Mouse (Mus musculus): ENCODE results near the gene Lrrc28. TPM values are rescaled to one million over a fixed set of nuclear protein-coding genes. Genes with fewer than 3 reads are reported as not detected.

Gene Lrrc28
- polyA plus RNA-seq, 1 experiment from 2014 or later: 13.2 TPM

DNA sequence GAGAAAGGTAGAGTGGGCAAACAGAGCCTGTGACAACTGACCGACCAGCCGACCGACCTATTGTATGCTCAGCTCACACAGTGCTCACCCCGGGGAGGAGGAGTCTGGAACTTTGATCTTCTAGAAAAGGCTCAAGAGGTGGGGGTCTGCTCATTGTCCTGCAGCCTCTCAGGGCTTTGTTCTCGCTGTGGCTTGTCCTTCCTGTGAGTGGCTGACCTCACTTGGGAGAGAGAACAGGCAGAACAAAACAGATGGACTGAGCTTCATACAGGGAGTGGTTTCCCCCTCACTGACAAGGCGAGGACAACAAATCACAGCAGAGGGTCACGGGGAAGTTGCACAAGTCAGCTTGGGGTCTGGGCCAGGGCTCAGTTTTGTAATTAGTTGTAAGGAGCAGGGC, 181.5 kb downstream of the Lrrc28 start:
- Histone ChIP-seq H3K9me3 (ENCODE audit: control insufficient read depth, low read depth, low read length) (no peaks in the 10 kb centered on the region), H3K27ac (ENCODE audit: low read length) (no peak overlapping the region), H3K4me1 (ENCODE audit: control insufficient read depth, insufficient read depth, low read length) (peaks cover 8% of the 10 kb centered on the region; the same call in 1 of the 2 replicates), H3K27me3 (ENCODE audit: control insufficient read depth, insufficient read depth, low read length) (no peaks in the 10 kb centered on the region), H3K4me3 (ENCODE audit: low read depth, low read length) (no peak overlapping the region), H3K9ac (replicated peaks; ENCODE audit: low read depth, low read length) (no peak overlapping the region), H3K4me2 (replicated peaks; ENCODE audit: low read depth, low read length) (no peak overlapping the region), H3K36me3 (ENCODE audit: control insufficient read depth, insufficient read depth, low read length) (no peaks in the 10 kb centered on the region)
- ATAC-seq (ENCODE audit: insufficient number of reproducible peaks, insufficient read depth, low FRiP score, low read depth): no peak
- WGBS: 30% methylated on average over 7 of the region's 7 CpGs

Other genes starting within 250 kb of the Lrrc28 start
- gene Ttc23, start 2.1 kb upstream of the Lrrc28 start, polyA plus RNA-seq (2014; fragmentation: Nextera tagmentation; extraction: Ambion mirVana): 37.4 and 38.6 TPM in 2 replicates
- gene Synm, start 114.5 kb upstream of the Lrrc28 start, polyA plus RNA-seq (2014; fragmentation: Nextera tagmentation; extraction: Ambion mirVana): 2.6 and 3.4 TPM in 2 replicates